Mouse (Mus musculus) cerebellum, adult 2 months (tissue): ENCODE results near the gene Txndc11.

Source experiments
- CTCF ChIP-seq: fragments of 200-500 bp; IDR thresholded peaks from 2 replicates; pipeline ENCODE4 v1.5.1; 2011; ENCODE audit warnings: low read depth, mild to moderate bottlenecking, control low read depth, low read length, moderate library complexity, borderline replicate concordance; ENCODE audit not compliant: insufficient read depth
- POLR2A ChIP-seq: fragments of 200-500 bp; IDR thresholded peaks from 2 replicates; pipeline ENCODE4 v1.6.1; 2011; ENCODE audit warnings: low read length, control low read depth, borderline replicate concordance; ENCODE audit not compliant: insufficient read depth

DNA sequence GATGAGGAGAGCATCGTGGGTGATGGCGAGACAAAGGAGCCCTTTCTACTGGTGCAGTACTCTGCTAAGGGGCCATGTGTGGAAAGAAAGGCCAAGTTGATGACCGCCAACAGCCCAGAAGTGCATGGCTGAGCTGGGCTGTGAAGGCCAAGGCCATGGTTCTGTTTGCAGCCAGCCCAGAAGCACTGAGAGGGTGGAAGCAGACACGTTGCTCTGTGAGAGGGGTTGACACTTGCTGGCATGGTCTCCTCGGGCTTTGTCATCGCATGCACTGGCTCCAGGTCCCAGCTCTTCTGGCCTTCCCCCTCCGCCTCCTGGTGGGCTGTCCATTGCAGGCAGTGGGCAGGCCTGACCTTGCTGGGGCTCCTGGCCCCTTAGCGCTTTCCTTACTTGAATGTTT, 62.0 kb downstream of the Txndc11 start:
- no peak for TF ChIP-seq CTCF
- TF ChIP-seq POLR2A = no peak
